Mouse (Mus musculus) bone marrow, adult 2 months (tissue): ENCODE data around the gene Abca17.

ENCODE experiments used
- CTCF ChIP-seq: fragments of 200-500 bp; IDR thresholded peaks from 2 replicates; pipeline ENCODE4 v1.5.1; 2011; ENCODE audit warnings: low read length, control low read depth; ENCODE audit not compliant: control insufficient read depth, insufficient read depth
- POLR2A ChIP-seq: fragments of 200-500 bp; IDR thresholded peaks from 2 replicates; pipeline ENCODE4 v1.6.1; 2011; ENCODE audit warnings: low read depth, mild to moderate bottlenecking, control low read depth, low read length, borderline replicate concordance; ENCODE audit not compliant: control insufficient read depth

DNA sequence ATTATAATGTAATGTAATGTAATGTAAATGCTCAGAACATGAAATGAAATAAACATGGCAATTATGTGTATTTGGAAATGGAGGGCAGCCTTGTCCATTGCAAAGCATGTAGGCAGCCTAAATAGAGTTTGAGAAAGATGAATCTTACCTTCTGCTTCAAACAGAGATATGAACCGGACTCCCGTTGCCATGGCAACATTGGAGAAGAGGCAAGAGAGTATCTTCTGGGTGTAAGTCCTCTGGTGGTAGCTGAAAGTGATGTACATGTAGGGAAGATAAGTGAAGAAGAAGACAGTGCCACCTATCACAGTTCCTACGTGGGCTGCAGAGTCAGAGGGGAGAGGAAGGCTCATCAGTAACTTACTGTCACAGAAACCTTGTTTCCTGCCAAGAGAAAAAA, 30.0 kb downstream of the Abca17 start:
- TF ChIP-seq POLR2A: no peak
- TF ChIP-seq CTCF: no peak
